Mouse (Mus musculus) erythroblast, embryonic 14.5 days (primary cell): ENCODE results near the gene Col1a1.

ENCODE experiments used
- GATA1 ChIP-seq: IDR thresholded peaks from 2 replicates; pipeline ENCODE4 v1.6.1; 2012; ENCODE audit warnings: low read length, inconsistent platforms, mixed read lengths
- TAL1 ChIP-seq: IDR thresholded peaks from 3 replicates; pipeline ENCODE4 v1.6.1; 2012; ENCODE audit warnings: low read length, inconsistent platforms, mixed read lengths

DNA sequence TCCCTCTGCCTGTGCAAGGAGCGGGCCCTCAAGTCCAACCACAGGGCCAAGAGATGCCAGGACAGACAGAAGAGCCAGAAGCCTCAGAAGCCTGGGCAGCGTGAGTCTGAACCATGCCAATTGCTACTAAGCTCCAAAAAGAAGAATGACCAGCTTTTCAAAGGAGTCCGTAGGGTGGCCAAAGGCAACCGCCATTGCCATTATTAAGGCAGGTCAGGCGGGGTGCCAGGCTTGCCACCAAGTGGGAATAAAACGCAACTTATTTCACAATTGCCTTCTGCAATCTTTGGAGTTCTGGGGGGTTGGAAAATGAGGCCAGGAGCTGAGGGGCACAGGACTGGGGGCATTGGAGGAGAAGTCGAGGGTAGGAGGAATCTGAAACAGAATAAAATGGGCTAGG, 32.2 kb downstream of the Col1a1 start:
- TF ChIP-seq GATA1 = no peak
- TF ChIP-seq TAL1 = no peak
